Mouse (Mus musculus): ENCODE measurements at regions not wholly inside any gene's neighbourhood (a gene's known extent, or its start where the extent isn't known, plus 50 kb on each side); places are given as distances from the start of the nearest gene placed in this dataset.
A peak's percentile ranks its signal among the peaks of the same experiment; 100 is the strongest.

DNA sequence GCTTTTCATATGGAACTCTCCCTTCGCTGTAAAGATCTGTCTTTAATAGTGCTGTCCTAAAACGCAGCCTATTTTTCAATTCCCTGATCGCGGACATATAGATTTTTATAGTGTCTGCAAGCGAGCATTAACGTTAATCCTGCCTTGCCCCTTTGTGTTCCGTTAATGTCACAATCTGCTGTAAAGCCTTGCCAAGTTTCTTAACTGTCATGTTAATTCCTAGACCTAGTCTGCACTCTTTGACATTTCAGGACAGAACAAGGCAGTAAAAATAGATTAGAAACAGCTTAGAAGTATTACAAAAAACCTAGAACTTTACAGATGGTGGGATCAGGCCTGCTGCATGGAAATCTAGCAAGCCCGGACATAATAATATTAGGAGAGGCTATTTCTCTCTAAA, 410.6 kb downstream of the Zfp536 start:
- Histone ChIP-seq H3K27ac (replicated peaks) (no peak overlapping the region), H3K9ac (no peak overlapping the region), H3K4me1 (peaks cover 20% of the 10 kb centered on the region), H3K27me3 (peaks cover 8% of the 10 kb centered on the region), H3K9me3 (replicated peaks) (no peaks in the 10 kb centered on the region), H3K36me3 (no peaks in the 10 kb centered on the region), H3K4me2 (replicated peaks) (peak overlapping the region; percentile 59; the same call in 1 of the 2 replicates), H3K4me3 (replicated peaks) (no peak overlapping the region)
- ATAC-seq (ENCODE audit: insufficient number of reproducible peaks, low FRiP score, low TSS enrichment, low read depth) = no peak
- 21% methylated on average over 8 of the region's 8 CpGs for WGBS

- H3K36me3 ChIP-seq = no peaks in the 10 kb centered on the region
- no peak overlapping the region for H3K27ac ChIP-seq (replicated peaks)
- H3K4me2 ChIP-seq (replicated peaks) = no peak overlapping the region
- H3K4me1 ChIP-seq = peaks cover 20% of the 10 kb centered on the region
- ATAC-seq (ENCODE audit: insufficient number of reproducible peaks, low FRiP score, low TSS enrichment, low read depth) = no peak
- no peaks in the 10 kb centered on the region for H3K9me3 ChIP-seq (replicated peaks)
- no peak overlapping the region for H3K4me3 ChIP-seq (replicated peaks)
- no peak overlapping the region for H3K9ac ChIP-seq
- WGBS = 12% methylated on average over 10 of the region's 10 CpGs
- peaks cover 8% of the 10 kb centered on the region for H3K27me3 ChIP-seq
Measured at GRCm38 (mm10) chr7:37363629-37364175, 409.7 kb downstream of the Zfp536 start.

DNA sequence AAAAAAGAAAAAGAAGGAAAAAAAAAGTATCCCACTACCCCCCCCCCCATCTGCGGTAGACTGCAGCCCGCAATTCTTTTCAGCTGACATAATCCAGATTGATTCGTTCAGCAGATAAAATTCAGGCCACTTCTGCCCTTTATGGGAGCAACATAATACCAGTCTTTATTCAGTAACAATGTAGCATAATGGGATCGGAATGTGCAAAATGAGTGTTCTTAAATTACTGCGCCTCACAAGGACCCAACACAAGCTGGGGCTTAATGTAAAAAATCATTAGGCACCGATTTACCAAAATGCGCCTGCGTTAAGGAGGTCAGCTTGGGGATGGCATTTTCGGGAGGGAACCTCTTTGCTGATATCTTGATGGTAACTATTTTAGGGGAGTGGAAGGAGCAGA, 409.2 kb downstream of the Zfp536 start:
- peak; percentile 71; the same call in 1 of the 2 replicates for ATAC-seq (ENCODE audit: insufficient number of reproducible peaks, low FRiP score, low TSS enrichment, low read depth)
- no peak overlapping the region for H3K4me2 ChIP-seq (replicated peaks)
- peaks cover 8% of the 10 kb centered on the region for H3K27me3 ChIP-seq
- H3K4me3 ChIP-seq (replicated peaks) = no peak overlapping the region
- no peaks in the 10 kb centered on the region for H3K36me3 ChIP-seq
- H3K9ac ChIP-seq = no peak overlapping the region
- 18% methylated on average over 9 of the region's 9 CpGs for WGBS
- H3K27ac ChIP-seq (replicated peaks) = no peak overlapping the region
- H3K4me1 ChIP-seq = peaks cover 20% of the 10 kb centered on the region
- no peaks in the 10 kb centered on the region for H3K9me3 ChIP-seq (replicated peaks)

GRCm38 (mm10) chr7:37366006-37366405, 407.4 kb downstream of the Zfp536 start:
- Histone ChIP-seq H3K27ac (replicated peaks) (no peak overlapping the region), H3K27me3 (0 out of 2 replicates have a peak, but pooled peaks cover under 1% of the 10 kb centered on the region), H3K9me3 (replicated peaks) (no peaks in the 10 kb centered on the region), H3K4me2 (replicated peaks) (no peak overlapping the region), H3K9ac (no peak overlapping the region), H3K4me3 (replicated peaks) (no peak overlapping the region), H3K36me3 (no peaks in the 10 kb centered on the region), H3K4me1 (peaks cover 20% of the 10 kb centered on the region)
- ATAC-seq (ENCODE audit: insufficient number of reproducible peaks, low FRiP score, low TSS enrichment, low read depth) = no peak
- 78% methylated on average over 19 of the region's 19 CpGs for WGBS

- Histone ChIP-seq H3K4me1 (peaks cover 2% of the 10 kb centered on the region; the same call in 1 of the 2 replicates), H3K4me2 (replicated peaks) (no peak overlapping the region), H3K27ac (replicated peaks) (no peak overlapping the region), H3K27me3 (0 out of 2 replicates have a peak, but pooled peaks cover 10% of the 10 kb centered on the region), H3K9me3 (replicated peaks) (no peaks in the 10 kb centered on the region), H3K36me3 (no peaks in the 10 kb centered on the region), H3K9ac (no peak overlapping the region), H3K4me3 (replicated peaks) (no peak overlapping the region)
- ATAC-seq (ENCODE audit: insufficient number of reproducible peaks, low FRiP score, low TSS enrichment, low read depth) = 0 out of 2 replicates have a peak, but pooled peaks have one; percentile 3
- 50% methylated on average over 4 of the region's 4 CpGs for WGBS
Measured at GRCm38 (mm10) chr7:37369698-37370097, 403.7 kb downstream of the Zfp536 start.

- WGBS = 9% methylated on average over 11 of the region's 11 CpGs
- Histone ChIP-seq H3K9ac (no peak overlapping the region), H3K27me3 (peaks cover 28% of the 10 kb centered on the region; the same call in 1 of the 2 replicates), H3K9me3 (replicated peaks) (no peaks in the 10 kb centered on the region), H3K4me1 (peaks cover 22% of the 10 kb centered on the region), H3K4me3 (replicated peaks) (peak overlapping the region; percentile 22), H3K4me2 (replicated peaks) (peak overlapping the region; percentile 30; the same call in 1 of the 2 replicates), H3K27ac (replicated peaks) (no peak overlapping the region), H3K36me3 (no peaks in the 10 kb centered on the region)
- no peak for ATAC-seq (ENCODE audit: insufficient number of reproducible peaks, low FRiP score, low TSS enrichment, low read depth)
Measured at GRCm38 (mm10) chr7:37373864-37374263, 399.6 kb downstream of the Zfp536 start.

GRCm38 (mm10) chr7:37375044-37375443, 398.4 kb downstream of the Zfp536 start:
- H3K4me1 ChIP-seq = peaks cover 22% of the 10 kb centered on the region
- no peak overlapping the region for H3K9ac ChIP-seq
- ATAC-seq (ENCODE audit: insufficient number of reproducible peaks, low FRiP score, low TSS enrichment, low read depth) = no peak
- H3K4me2 ChIP-seq (replicated peaks) = peak overlapping the region; percentile 31; the same call in 1 of the 2 replicates
- H3K9me3 ChIP-seq (replicated peaks) = no peaks in the 10 kb centered on the region
- 19% methylated on average over 9 of the region's 9 CpGs for WGBS
- H3K36me3 ChIP-seq = no peaks in the 10 kb centered on the region
- peaks cover 28% of the 10 kb centered on the region; the same call in 1 of the 2 replicates for H3K27me3 ChIP-seq
- 0 out of 2 replicates have a peak overlapping the region, but pooled peaks have one; percentile 39 for H3K27ac ChIP-seq (replicated peaks)
- H3K4me3 ChIP-seq (replicated peaks) = no peak overlapping the region

DNA sequence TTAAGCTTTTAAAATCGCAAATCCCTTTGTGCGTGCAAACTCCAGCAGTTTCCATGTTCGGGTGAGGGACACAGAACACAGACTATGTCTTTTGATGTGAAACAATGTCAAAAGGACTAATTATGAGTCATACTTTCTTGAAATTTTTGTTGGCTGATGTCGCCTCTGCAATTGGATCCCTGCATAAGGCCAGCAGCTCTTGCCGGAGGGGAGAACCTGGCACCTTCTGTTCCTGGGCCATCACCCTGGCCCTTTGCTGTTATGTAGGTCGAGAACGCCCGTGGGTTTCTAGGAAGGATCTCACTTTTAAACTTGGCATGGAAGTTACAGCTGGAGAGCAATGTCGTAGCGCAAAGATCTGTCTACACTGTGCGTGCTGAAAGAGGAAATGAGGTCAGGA, 397.9 kb downstream of the Zfp536 start:
- WGBS = 30% methylated on average over 11 of the region's 11 CpGs
- no peak for ATAC-seq (ENCODE audit: insufficient number of reproducible peaks, low FRiP score, low TSS enrichment, low read depth)
- Histone ChIP-seq H3K9ac (no peak overlapping the region), H3K27ac (replicated peaks) (no peak overlapping the region), H3K4me3 (replicated peaks) (no peak overlapping the region), H3K4me1 (peaks cover 22% of the 10 kb centered on the region), H3K36me3 (no peaks in the 10 kb centered on the region), H3K4me2 (replicated peaks) (0 out of 2 replicates have a peak overlapping the region, but pooled peaks have one; percentile 6), H3K9me3 (replicated peaks) (no peaks in the 10 kb centered on the region), H3K27me3 (peaks cover 28% of the 10 kb centered on the region; the same call in 1 of the 2 replicates)

DNA sequence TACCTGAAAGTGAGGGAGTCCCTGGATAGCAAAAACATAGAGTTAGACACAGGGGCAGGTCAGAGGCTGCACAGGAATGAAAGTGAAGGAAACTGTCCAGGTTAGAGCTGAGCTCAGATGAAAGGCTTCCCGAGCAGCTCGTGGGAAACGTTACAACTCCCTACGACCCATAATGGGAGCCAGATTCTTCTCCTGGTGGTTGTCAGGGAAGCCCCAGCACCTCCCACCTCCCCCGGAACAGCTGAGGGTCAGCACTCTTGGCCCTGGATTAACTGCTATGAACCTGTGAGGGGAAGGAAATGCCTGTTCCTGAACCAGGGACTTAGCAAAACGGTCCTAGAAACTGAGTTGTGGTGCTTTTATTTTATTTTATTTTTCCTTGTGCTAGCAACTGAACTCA, 397.2 kb downstream of the Zfp536 start:
- WGBS = 23% methylated on average over 6 of the region's 6 CpGs
- Histone ChIP-seq H3K4me1 (peaks cover 22% of the 10 kb centered on the region), H3K36me3 (no peaks in the 10 kb centered on the region), H3K4me3 (replicated peaks) (no peak overlapping the region), H3K4me2 (replicated peaks) (no peak overlapping the region), H3K27me3 (peaks cover 28% of the 10 kb centered on the region; the same call in 1 of the 2 replicates), H3K27ac (replicated peaks) (no peak overlapping the region), H3K9ac (no peak overlapping the region), H3K9me3 (replicated peaks) (no peaks in the 10 kb centered on the region)
- no peak for ATAC-seq (ENCODE audit: insufficient number of reproducible peaks, low FRiP score, low TSS enrichment, low read depth)

- no peak overlapping the region for H3K9ac ChIP-seq
- peak overlapping the region; percentile 29; the same call in 1 of the 2 replicates for H3K4me2 ChIP-seq (replicated peaks)
- WGBS = 28% methylated on average over 19 of the region's 19 CpGs
- H3K9me3 ChIP-seq (replicated peaks) = no peaks in the 10 kb centered on the region
- no peak overlapping the region for H3K27ac ChIP-seq (replicated peaks)
- H3K36me3 ChIP-seq = no peaks in the 10 kb centered on the region
- peaks cover 22% of the 10 kb centered on the region for H3K4me1 ChIP-seq
- peaks cover 18% of the 10 kb centered on the region; the same call in 1 of the 2 replicates for H3K27me3 ChIP-seq
- peak; percentile 64; the same call in 1 of the 2 replicates for ATAC-seq (ENCODE audit: insufficient number of reproducible peaks, low FRiP score, low TSS enrichment, low read depth)
- H3K4me3 ChIP-seq (replicated peaks) = no peak overlapping the region
Measured at GRCm38 (mm10) chr7:37377889-37378521, 395.4 kb downstream of the Zfp536 start.

DNA sequence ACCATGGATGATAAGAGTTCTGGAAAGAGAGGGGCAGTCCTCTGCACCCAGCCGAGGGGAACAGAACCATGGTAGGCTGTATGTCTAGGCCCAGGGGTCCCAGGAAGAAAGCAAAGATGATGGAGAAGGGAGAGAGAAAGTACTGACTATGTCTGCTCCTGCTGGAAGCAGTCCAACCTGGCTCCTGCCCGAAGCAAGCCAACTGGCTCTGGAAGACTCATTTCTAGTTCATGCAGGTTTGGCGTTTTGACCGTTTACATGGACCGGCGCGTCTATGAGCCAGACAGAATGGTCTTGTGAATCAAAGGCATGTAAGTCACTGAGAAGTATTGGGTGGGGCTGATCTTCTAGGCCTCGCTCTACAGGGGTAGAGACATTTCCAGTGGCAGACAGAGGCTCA, 385.6 kb downstream of the Zfp536 start:
- no peak overlapping the region for H3K4me2 ChIP-seq (replicated peaks)
- H3K27me3 ChIP-seq = no peaks in the 10 kb centered on the region
- ATAC-seq (ENCODE audit: insufficient number of reproducible peaks, low FRiP score, low TSS enrichment, low read depth) = no peak
- H3K4me1 ChIP-seq = no peaks in the 10 kb centered on the region
- H3K27ac ChIP-seq (replicated peaks) = no peak overlapping the region
- no peak overlapping the region for H3K9ac ChIP-seq
- no peaks in the 10 kb centered on the region for H3K36me3 ChIP-seq
- no peaks in the 10 kb centered on the region for H3K9me3 ChIP-seq (replicated peaks)
- H3K4me3 ChIP-seq (replicated peaks) = no peak overlapping the region
- WGBS = 93% methylated on average over 8 of the region's 8 CpGs
